Mouse (Mus musculus) ES-E14 (cell line): ENCODE data around the gene Eps8l1.

Experiments used
- CHD2 ChIP-seq: IDR thresholded peaks from 2 replicates; pipeline ENCODE4 v1.6.1; 2014; ENCODE audit warnings: mild to moderate bottlenecking, low read depth, low read length, inconsistent platforms
- HCFC1 ChIP-seq: IDR thresholded peaks from 2 replicates; pipeline ENCODE4 v1.6.1; 2012; ENCODE audit warnings: low read length, inconsistent platforms, borderline replicate concordance; ENCODE audit not compliant: insufficient read depth
- ZNF384 ChIP-seq: IDR thresholded peaks from 2 replicates; pipeline ENCODE4 v1.6.1; 2012; ENCODE audit warnings: low read depth, low read length, inconsistent platforms

- TF ChIP-seq CHD2 = no peak
- no peak for TF ChIP-seq HCFC1
- TF ChIP-seq ZNF384 = no peak
Observed at GRCm38 (mm10) chr7:4508062-4508738, 47.7 kb downstream of the Eps8l1 start.
